Mouse (Mus musculus): Measurements from ENCODE around the gene Eepd1.
A peak's percentile ranks its signal among the peaks of the same experiment; 100 is the strongest.
"Not testable (repeated sequence)": the region's sequence is repeated elsewhere in the genome, so short reads cannot be mapped to it uniquely, and the experiment has no call there.

Eepd1 gene

GRCm38 (mm10) chr9:25481344-25482095, at the start of gene Eepd1:
Gene Eepd1 (plus strand): TSS chr9:25481547.
- peak; percentile 94 for DNase-seq (ENCODE audit: low spot score)

- DNase-seq (ENCODE audit: low spot score), result no peak
These were observed 42.5 kb upstream of the Eepd1 start for GRCm38 (mm10) chr9:25438836-25439235.

- not testable (repeated sequence) for DNase-seq (ENCODE audit: low spot score)
These were observed 41.3 kb upstream of the Eepd1 start for GRCm38 (mm10) chr9:25440046-25440445.

- no peak for DNase-seq (ENCODE audit: low spot score)
These were observed 39.3 kb upstream of the Eepd1 start for GRCm38 (mm10) chr9:25442041-25442440.

- DNase-seq (ENCODE audit: low spot score), result peak; percentile 15
These were observed 38.3 kb upstream of the Eepd1 start for GRCm38 (mm10) chr9:25443029-25443428.

GRCm38 (mm10) chr9:25443546-25443945, 37.8 kb upstream of the Eepd1 start:
- DNase-seq (ENCODE audit: low spot score), result no peak

- no peak for DNase-seq (ENCODE audit: low spot score)
These were observed 31.0 kb upstream of the Eepd1 start for GRCm38 (mm10) chr9:25450394-25450793.

- DNase-seq (ENCODE audit: low spot score), result no peak
These were observed 26.3 kb upstream of the Eepd1 start for GRCm38 (mm10) chr9:25455027-25455426.

GRCm38 (mm10) chr9:25460835-25461555, 20.4 kb upstream of the Eepd1 start:
- DNase-seq (ENCODE audit: low spot score), result no peak

GRCm38 (mm10) chr9:25464305-25464704, 17.0 kb upstream of the Eepd1 start:
- no peak for DNase-seq (ENCODE audit: low spot score)

- no peak for DNase-seq (ENCODE audit: low spot score)
These were observed 1.8 kb upstream of the Eepd1 start for GRCm38 (mm10) chr9:25479392-25480020.

GRCm38 (mm10) chr9:25480676-25481075, 671 bp upstream of the Eepd1 start:
- DNase-seq (ENCODE audit: low spot score), result no peak

GRCm38 (mm10) chr9:25482322-25482998, 1.1 kb downstream of the Eepd1 start:
- DNase-seq (ENCODE audit: low spot score), result no peak

- DNase-seq (ENCODE audit: low spot score), result no peak
These were observed 1.6 kb downstream of the Eepd1 start for GRCm38 (mm10) chr9:25482999-25483347.

- DNase-seq (ENCODE audit: low spot score), result no peak
These were observed 2.7 kb downstream of the Eepd1 start for GRCm38 (mm10) chr9:25483931-25484618.

GRCm38 (mm10) chr9:25484619-25484986, 3.3 kb downstream of the Eepd1 start:
- no peak for DNase-seq (ENCODE audit: low spot score)

GRCm38 (mm10) chr9:25485006-25485405, 3.7 kb downstream of the Eepd1 start:
- DNase-seq (ENCODE audit: low spot score), result no peak

GRCm38 (mm10) chr9:25485406-25485805, 4.1 kb downstream of the Eepd1 start:
- DNase-seq (ENCODE audit: low spot score), result no peak

GRCm38 (mm10) chr9:25486246-25486807, 5.0 kb downstream of the Eepd1 start:
- DNase-seq (ENCODE audit: low spot score), result no peak

GRCm38 (mm10) chr9:25487446-25488110, 6.2 kb downstream of the Eepd1 start:
- no peak for DNase-seq (ENCODE audit: low spot score)

- no peak for DNase-seq (ENCODE audit: low spot score)
These were observed 7.2 kb downstream of the Eepd1 start for GRCm38 (mm10) chr9:25488581-25488980.

Measured in layer of hippocampus, adult 11-12 months (tissue).